Mouse (Mus musculus): ENCODE results near the gene Entpd7. TPM values are rescaled to one million over a fixed set of nuclear protein-coding genes. Genes with fewer than 3 reads are reported as not detected.

Entpd7 gene
- total RNA-seq, 4 experiments from 2014 or later: 18.1 to 27.3 (median 23.6) TPM

DNA sequence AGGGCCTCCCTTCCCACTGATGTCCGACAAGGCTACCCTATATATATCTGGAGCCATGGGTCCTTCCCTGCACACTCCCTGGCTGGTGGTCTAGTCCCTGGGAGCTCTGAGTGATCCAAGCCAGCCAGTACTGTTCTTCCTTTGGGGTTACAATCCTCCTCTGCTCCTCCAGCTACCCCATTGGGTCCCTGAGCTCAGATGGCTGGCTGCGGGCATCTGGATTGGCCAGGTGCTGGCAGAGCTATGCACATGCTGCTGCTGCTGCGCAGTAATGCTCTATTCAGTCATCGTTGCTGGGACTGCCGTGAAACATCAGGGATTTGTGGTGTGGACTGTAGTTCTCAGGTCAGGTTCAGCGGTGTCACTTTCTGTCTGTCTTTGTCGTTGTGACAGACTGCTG, 35.3 kb downstream of the Entpd7 start:
- no peak for DNase-seq

- no peak for DNase-seq
These were observed 37.2 kb downstream of the Entpd7 start for GRCm38 (mm10) chr19:43726510-43727146.

- no peak for DNase-seq
These were observed 40.0 kb downstream of the Entpd7 start for GRCm38 (mm10) chr19:43729296-43730036.

GRCm38 (mm10) chr19:43730037-43730428, 40.6 kb downstream of the Entpd7 start:
- DNase-seq: no peak

DNA sequence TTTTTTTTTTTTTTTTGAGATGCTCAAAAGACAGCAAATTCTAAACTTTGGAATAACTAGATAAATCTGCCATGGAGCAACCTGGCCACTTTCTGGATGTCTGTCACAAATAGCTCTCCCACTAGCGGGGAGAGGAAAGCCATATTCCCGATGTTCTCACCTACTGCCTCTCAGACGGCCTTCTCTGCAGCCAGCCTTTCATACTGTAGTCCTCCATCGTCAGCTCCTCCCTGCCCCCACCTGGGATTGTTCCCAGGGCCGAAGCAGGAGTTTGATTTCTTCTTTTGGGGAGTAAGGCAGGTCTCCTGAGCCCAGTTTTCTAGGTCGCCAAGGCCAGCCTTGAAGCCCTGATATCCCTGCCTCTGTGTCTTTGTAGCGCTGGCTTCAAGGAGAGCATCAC, 41.7 kb downstream of the Entpd7 start:
- no peak for DNase-seq

DNA sequence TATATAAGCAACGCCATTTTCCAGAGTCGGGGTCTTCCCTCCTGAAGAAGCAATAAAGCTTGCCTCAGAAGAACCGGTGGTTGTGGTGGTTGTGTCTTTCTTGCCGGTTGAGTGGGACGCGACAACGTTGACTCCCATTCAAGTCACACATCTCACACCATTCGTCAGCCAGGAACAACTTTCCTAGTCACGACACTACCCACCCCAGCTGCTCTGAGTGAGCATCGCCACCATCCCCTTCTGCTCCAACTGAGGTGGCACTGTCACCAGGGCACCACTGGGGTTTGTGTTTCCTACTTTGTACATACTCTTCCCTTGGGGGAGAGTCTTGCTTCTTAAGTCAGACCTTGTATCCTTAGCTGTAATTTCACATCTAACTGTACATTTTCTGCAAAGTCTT, 48.9 kb downstream of the Entpd7 start:
- DNase-seq: no peak

GRCm38 (mm10) chr19:43743401-43743800, 53.9 kb downstream of the Entpd7 start:
- DNase-seq: no peak

DNA sequence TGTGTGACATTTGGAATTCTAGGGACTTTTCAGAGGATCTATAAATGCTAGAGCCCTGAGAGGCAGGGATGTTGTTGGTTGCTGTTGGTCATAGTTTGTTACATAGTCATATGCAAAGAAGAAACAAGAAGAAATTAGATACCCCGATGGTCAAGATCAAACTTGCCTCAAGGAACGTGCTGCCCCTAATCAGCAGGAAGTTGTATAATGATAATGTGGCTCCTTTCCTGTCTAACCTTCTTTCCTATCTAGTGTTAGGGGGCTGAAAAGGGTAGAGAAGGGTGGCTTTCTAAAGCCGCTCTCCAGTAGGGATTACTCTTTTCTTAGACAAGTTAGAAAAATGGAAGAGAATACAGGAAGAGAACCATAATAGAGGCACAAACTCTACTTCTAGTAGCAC, 56.3 kb downstream of the Entpd7 start:
- DNase-seq: no peak

- DNase-seq: no peak
These were observed 58.4 kb downstream of the Entpd7 start for GRCm38 (mm10) chr19:43747877-43748276.

- no peak for DNase-seq
These were observed 60.5 kb downstream of the Entpd7 start for GRCm38 (mm10) chr19:43750008-43750407.

GRCm38 (mm10) chr19:43752489-43753225, 63.2 kb downstream of the Entpd7 start, which contains the start of the genes Cutc and Cox15:
Gene Cutc, plus strand, starts transcription at chr19:43752996.
Gene Cox15, minus strand, starts transcription at chr19:43753000.
- DNase-seq: peak; percentile 95

DNA sequence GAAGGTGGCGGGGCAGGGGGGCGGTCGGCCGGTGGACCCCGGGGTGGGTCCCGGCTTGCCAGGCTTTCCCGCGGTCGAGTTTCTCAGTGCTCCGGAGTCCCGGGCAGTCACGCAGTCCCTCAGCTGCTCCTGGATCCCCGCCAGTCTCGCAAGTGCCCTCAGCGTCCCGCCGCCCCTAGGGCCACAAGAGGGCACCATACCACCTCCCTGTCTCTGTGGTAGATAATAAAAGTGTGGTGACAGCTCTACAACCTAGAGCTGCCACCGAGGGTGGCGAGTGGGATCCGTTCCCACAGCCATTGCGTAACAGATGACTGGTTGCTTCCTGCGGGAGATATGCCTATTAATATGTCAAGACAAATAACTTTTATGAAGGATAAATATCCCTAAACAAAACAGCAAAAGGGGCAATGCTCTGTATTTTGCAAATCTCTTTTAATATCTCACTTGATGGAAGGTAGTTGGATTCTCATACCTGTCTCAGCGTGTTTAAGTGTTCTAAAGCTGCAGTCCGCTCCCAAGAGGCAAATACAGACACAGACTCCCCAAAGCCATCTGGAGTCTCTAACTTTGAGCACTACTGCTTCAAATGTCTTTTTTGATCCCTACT, 63.9 kb downstream of the Entpd7 start:
- peak; percentile 90 for DNase-seq

DNA sequence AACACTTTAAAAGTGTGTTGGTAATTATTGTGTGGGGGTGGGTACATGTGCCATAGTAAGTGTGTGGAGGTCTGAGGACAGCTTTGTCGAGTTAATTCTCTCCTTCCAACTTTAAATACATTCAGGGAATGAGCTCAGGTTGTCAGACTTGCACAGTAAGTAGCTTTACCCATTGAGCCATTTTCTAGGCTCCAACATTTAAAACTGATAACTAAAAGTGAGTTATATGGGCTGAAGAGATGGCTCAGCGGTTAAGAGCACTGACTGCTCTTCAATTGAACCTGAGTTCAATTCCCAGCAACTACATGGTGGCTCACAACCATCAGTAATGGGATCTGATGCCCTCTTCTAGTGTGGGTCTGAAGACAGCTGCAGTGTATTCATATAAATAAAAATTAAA, 64.8 kb downstream of the Entpd7 start:
- no peak for DNase-seq

GRCm38 (mm10) chr19:43754872-43755271, 65.4 kb downstream of the Entpd7 start:
- no peak for DNase-seq

DNA sequence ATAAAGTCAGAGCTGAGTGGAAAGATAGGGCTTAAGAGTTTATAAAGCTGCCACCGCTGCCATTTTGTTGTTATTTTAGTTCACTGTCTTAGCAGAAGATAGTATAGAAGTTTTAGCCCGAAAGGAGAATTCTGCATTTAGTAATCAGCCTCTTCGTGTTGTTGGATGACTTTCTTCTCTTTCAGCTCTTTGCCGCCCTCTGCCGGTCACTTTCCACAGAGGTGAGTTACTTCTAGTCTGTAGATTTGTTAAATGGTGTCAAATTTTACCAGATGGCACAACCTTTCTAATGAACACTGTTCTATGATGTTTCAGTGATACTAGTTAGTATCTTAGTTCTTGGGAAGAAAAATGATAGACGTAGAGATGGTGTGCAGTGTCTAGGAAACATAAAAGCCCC, 71.0 kb downstream of the Entpd7 start:
- peak; percentile 28 for DNase-seq

DNA sequence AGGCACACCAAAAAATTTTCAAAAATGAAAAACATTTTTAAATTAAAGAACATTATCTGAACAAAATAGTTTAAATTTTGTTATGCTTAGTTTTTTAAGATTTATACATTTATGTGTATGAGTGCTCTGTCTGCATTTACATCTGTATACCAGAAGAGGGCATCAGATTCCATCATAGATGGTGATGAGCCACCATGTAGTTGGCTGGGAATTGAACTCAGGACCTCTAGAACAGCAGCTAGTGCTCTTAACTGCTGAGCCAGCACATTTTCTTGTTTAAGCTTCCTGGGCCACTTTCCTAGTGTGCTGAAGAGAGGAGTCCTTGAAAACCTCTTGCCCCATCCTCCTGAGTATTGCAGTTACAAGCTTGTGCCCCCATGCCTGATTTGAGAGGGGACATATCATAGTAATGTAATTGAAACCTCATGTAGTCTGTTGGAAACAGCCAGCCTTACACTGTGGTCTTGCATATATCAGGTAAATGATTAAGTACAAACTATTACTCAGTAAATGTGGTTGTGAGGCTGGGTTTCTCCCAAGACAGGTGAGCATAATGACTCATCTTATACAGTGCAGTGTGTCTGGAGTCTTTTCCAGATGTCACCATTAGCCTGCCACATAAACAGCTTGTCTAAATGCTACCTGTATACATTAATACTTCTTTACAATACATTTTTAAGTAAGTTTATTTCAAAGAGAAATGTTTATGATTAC, 72.2 kb downstream of the Entpd7 start:
- DNase-seq: no peak

GRCm38 (mm10) chr19:43762410-43762809, 72.9 kb downstream of the Entpd7 start:
- DNase-seq: no peak

DNA sequence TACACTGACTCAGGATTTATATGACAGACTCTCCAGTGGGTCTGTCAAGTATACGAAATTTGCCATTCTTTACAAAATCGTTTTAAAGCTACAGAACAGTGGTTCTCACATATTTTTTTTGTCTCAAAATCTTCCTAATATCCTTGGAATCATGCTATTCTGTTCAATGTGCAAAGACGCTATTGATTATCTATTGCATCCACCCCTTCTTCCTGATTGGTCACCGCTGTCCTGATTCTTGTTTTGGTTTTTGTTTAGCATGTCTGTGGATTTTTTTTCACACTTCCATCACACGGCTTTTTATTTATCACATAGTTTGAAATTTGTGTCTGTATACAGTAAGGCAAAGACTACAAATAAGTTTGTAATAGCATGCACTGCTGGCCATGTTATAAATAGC, 77.0 kb downstream of the Entpd7 start:
- no peak for DNase-seq

GRCm38 (mm10) chr19:43767549-43768322, 78.3 kb downstream of the Entpd7 start:
- no peak for DNase-seq

DNA sequence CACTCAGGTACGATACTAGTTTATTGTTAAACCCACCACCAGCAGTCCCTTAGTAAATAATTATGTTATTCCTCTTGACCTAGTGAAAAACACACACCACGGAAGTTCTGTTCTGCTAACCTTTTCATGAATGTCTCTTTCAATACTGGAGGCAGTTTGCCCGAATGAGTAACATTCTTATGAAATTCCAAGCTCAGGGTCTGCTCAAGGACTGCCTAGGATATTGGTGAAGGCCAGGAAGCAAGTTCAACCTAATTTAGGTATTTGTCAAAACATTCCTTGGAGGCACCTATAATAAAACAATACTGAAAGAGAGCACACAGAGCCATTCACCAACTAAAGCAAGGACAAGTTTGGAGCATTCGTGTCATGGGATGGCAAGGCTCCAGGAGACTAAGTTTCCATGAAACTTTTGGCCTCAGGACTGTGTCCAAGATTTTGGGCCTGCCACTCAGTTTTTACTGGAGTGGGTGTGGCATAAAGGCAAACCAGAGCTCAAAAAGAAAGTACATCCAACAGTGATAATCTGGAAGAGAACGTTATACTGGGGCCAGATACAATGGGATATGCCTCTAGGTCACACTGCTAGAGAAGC, 80.0 kb downstream of the Entpd7 start:
- peak; percentile 40 for DNase-seq

GRCm38 (mm10) chr19:43770584-43770983, 81.1 kb downstream of the Entpd7 start:
- no peak for DNase-seq

Measured in adrenal gland, adult 8-10 months (tissue).